Comparison of ENCODE assay signal across 8 mouse cellular contexts in genomic region chr2:72035616-72036015, GRCm38 (mm10). TPM values are rescaled to one million over a fixed set of nuclear protein-coding genes. Genes with fewer than 3 reads are reported as not detected.
DNase-seq lines count a peak whose midpoint lies in the region; ATAC-seq and TF ChIP-seq lines count a peak whose summit lies in the region.

No protein-coding gene starts in this region.

- no peak for TF ChIP-seq POLR2A in thymus, adult 2 months (IDR thresholded peaks at IDR 0.05; ENCODE audit: control insufficient read depth, extremely low read depth, insufficient read depth, low read length, poor library complexity)

- H3K4me2 ChIP-seq in hindbrain, postnatal 0 days (ENCODE audit: low read depth, low read length), result no peak overlapping the region
- no peak overlapping the region for H3K4me2 ChIP-seq in stomach, postnatal 0 days (replicated peaks; ENCODE audit: low read depth)
- H3K4me2 ChIP-seq in midbrain, embryonic 13.5 days (replicated peaks), result no peak overlapping the region

- no peak overlapping the region for H3K4me3 ChIP-seq in hindbrain, postnatal 0 days (ENCODE audit: low read length)
- H3K4me3 ChIP-seq in hindbrain, embryonic 10.5 days, result no peak overlapping the region
- H3K4me3 ChIP-seq in thymus, adult 2 months (ENCODE audit: control insufficient read depth, insufficient read depth, low read length), result no peak overlapping the region
- H3K4me3 ChIP-seq in stomach, postnatal 0 days (ENCODE audit: low read depth, low read length), result no peak overlapping the region
- H3K4me3 ChIP-seq in midbrain, embryonic 13.5 days (replicated peaks), result no peak overlapping the region

- H3K9ac ChIP-seq in hindbrain, postnatal 0 days (replicated peaks; ENCODE audit: low read length), result no peak overlapping the region
- H3K9ac ChIP-seq in stomach, postnatal 0 days (ENCODE audit: low read length), result no peak overlapping the region
- H3K9ac ChIP-seq in midbrain, embryonic 13.5 days (replicated peaks), result no peak overlapping the region

- no peaks in the 10 kb centered on the region for H3K36me3 ChIP-seq in hindbrain, postnatal 0 days (ENCODE audit: insufficient read depth, low read length)
- H3K36me3 ChIP-seq in hindbrain, embryonic 10.5 days, result no peaks in the 10 kb centered on the region
- no peaks in the 10 kb centered on the region for H3K36me3 ChIP-seq in thymus, adult 2 months (ENCODE audit: control insufficient read depth, insufficient read depth, low read length)
- no peaks in the 10 kb centered on the region for H3K36me3 ChIP-seq in stomach, postnatal 0 days (ENCODE audit: control insufficient read depth, insufficient read depth, low read length)
- H3K36me3 ChIP-seq in midbrain, embryonic 13.5 days, result no peaks in the 10 kb centered on the region

- no peaks in the 10 kb centered on the region for H3K27me3 ChIP-seq in hindbrain, postnatal 0 days (ENCODE audit: insufficient read depth, low read length)
- H3K27me3 ChIP-seq in hindbrain, embryonic 10.5 days (ENCODE audit: insufficient read depth, poor library complexity, severe bottlenecking), result peaks cover 4% of the 10 kb centered on the region; the same call in 1 of the 2 replicates
- H3K27me3 ChIP-seq in thymus, adult 2 months (ENCODE audit: control insufficient read depth, insufficient read depth, low read length), result no peaks in the 10 kb centered on the region
- no peaks in the 10 kb centered on the region for H3K27me3 ChIP-seq in stomach, postnatal 0 days (ENCODE audit: control insufficient read depth, insufficient read depth, low read length)
- peaks cover 6% of the 10 kb centered on the region for H3K27me3 ChIP-seq in midbrain, embryonic 13.5 days

- peaks cover 4% of the 10 kb centered on the region for H3K4me1 ChIP-seq in hindbrain, postnatal 0 days (ENCODE audit: insufficient read depth, low read length)
- H3K4me1 ChIP-seq in hindbrain, embryonic 10.5 days (replicated peaks), result peaks cover 12% of the 10 kb centered on the region
- H3K4me1 ChIP-seq in thymus, adult 2 months (replicated peaks; ENCODE audit: control insufficient read depth, insufficient read depth, low read length), result no peaks in the 10 kb centered on the region
- no peaks in the 10 kb centered on the region for H3K4me1 ChIP-seq in stomach, postnatal 0 days (replicated peaks; ENCODE audit: control insufficient read depth, insufficient read depth)
- peaks cover 15% of the 10 kb centered on the region for H3K4me1 ChIP-seq in midbrain, embryonic 13.5 days (replicated peaks)

- peak; percentile 59 for DNase-seq in hindbrain, postnatal 0 days (ENCODE audit: low spot score)
- DNase-seq in hindbrain, embryonic 10.5 days (ENCODE audit: low spot score), result no peak
- peak; percentile 44 for DNase-seq in thymus, adult 2 months
- DNase-seq in thymus, adult 18-20 months, result no peak
- DNase-seq in c-Kit-positive CD71-positive TER-119-positive erythroid progenitor cells, embryonic 14.5 days (ENCODE audit: low spot score), result peak; percentile 8
- DNase-seq in heart, postnatal 10 days, result peak; percentile 40 to 66
- DNase-seq in stomach, postnatal 0 days (ENCODE audit: low spot score), result peak; percentile 50

- WGBS in hindbrain, postnatal 0 days, result 49% methylated on average over 8 of the region's 8 CpGs
- WGBS in hindbrain, embryonic 10.5 days, result 52% methylated on average over 8 of the region's 8 CpGs
- 58% methylated on average over 8 of the region's 8 CpGs for WGBS in thymus, adult 2 months
- WGBS in stomach, postnatal 0 days, result 52% methylated on average over 8 of the region's 8 CpGs
- 53% methylated on average over 8 of the region's 8 CpGs for WGBS in midbrain, embryonic 13.5 days

- H3K27ac ChIP-seq in hindbrain, postnatal 0 days, result no peak overlapping the region
- H3K27ac ChIP-seq in hindbrain, embryonic 10.5 days, result no peak overlapping the region
- no peak overlapping the region for H3K27ac ChIP-seq in thymus, adult 2 months (ENCODE audit: control insufficient read depth, insufficient read depth, low read length)
- H3K27ac ChIP-seq in stomach, postnatal 0 days (replicated peaks), result no peak overlapping the region
- H3K27ac ChIP-seq in midbrain, embryonic 13.5 days, result no peak overlapping the region

- peak; percentile 58 for ATAC-seq in hindbrain, postnatal 0 days
- peak; percentile 55 for ATAC-seq in stomach, postnatal 0 days (ENCODE audit: low FRiP score, low TSS enrichment)
- ATAC-seq in midbrain, embryonic 13.5 days, result no peak

- TF ChIP-seq CTCF in hindbrain, postnatal 0 days (IDR thresholded peaks at IDR 0.05; ENCODE audit: low read depth), result peak; percentile 72
- TF ChIP-seq CTCF in thymus, adult 2 months (IDR thresholded peaks at IDR 0.05; ENCODE audit: borderline replicate concordance, control insufficient read depth, extremely low read depth, insufficient read depth, low read length, poor library complexity), result 0 out of 2 replicates have a peak, but pooled peaks have one; percentile 63
- TF ChIP-seq CTCF in stomach, postnatal 0 days (IDR thresholded peaks at IDR 0.05; ENCODE audit: low read depth), result peak; percentile 80

- TF ChIP-seq EP300 in stomach, postnatal 0 days (optimal IDR thresholded peaks at IDR 0.05), result no peak

- no peaks in the 10 kb centered on the region for H3K9me3 ChIP-seq in hindbrain, postnatal 0 days (ENCODE audit: low read length)
- H3K9me3 ChIP-seq in hindbrain, embryonic 10.5 days, result no peaks in the 10 kb centered on the region
- no peaks in the 10 kb centered on the region for H3K9me3 ChIP-seq in stomach, postnatal 0 days (ENCODE audit: control insufficient read depth, low read length)
- no peaks in the 10 kb centered on the region for H3K9me3 ChIP-seq in midbrain, embryonic 13.5 days

- intact Hi-C loops in heart, postnatal 10 days (cut with DNase I), result loop anchor here (2.0 to 10.0 kb wide), 4 partner anchors 78 to 359 kb away; no protein-coding TSS in a partner anchor

RNA-seq across cellular contexts. Expression of gene Rapgef4, which starts 54.6 kb away (rescaled TPM):
- 55.2 and 104 TPM in 2 replicates for total RNA-seq in hindbrain, postnatal 0 days (2014; rRNA removed)
- 42.5 and 47.3 TPM in 2 replicates for polyA plus RNA-seq in hindbrain, postnatal 0 days (2015; fragmentation: Nextera tagmentation; extraction: Ambion mirVana)
- 2.9 and 3.3 TPM in 2 replicates for polyA plus RNA-seq in hindbrain, embryonic 10.5 days (2016; fragmentation: Nextera tagmentation; extraction: Ambion mirVana)
- polyA plus RNA-seq in thymus, adult 2 months (2012; rRNA removed), result 8.3 and 9.2 TPM in 2 replicates
- 10 to 100 TPM; 14.1 to 15.0 TPM for total RNA-seq in heart, postnatal 10 days (2021)
- 3.5 and 3.6 TPM in 2 replicates for polyA plus RNA-seq in stomach, postnatal 0 days (2015; fragmentation: Nextera tagmentation; extraction: Ambion mirVana)
- polyA plus RNA-seq in midbrain, embryonic 13.5 days (2015; fragmentation: Nextera tagmentation; extraction: Ambion mirVana), result 11.3 and 12.5 TPM in 2 replicates

Comparison
In these comparisons a context has a peak if more than half of its experiments do, and no peak if none do; other contexts are left out.
1. DNase-seq: peak in hindbrain, postnatal 0 days (single experiment), thymus, adult 2 months (single experiment), c-Kit-positive CD71-positive TER-119-positive erythroid progenitor cells, embryonic 14.5 days (single experiment), heart, postnatal 10 days (2 of 2) and stomach, postnatal 0 days (single experiment); none in hindbrain, embryonic 10.5 days (single experiment) and thymus, adult 18-20 months (0 of 2).
2. Peak in every context shown above with its lines, with median percentiles within 50 percentile points of each other: CTCF ChIP-seq.